Mouse (Mus musculus) neural tube, embryonic 14.5 days (tissue): ENCODE measurements around the gene Rpp40. TPM values are rescaled to one million over a fixed set of nuclear protein-coding genes. Genes with fewer than 3 reads are reported as not detected.

Experiments used
- ATAC-seq: fragments of 200-750 bp; cut with Nextera tagmentation; 2 replicates; pipeline ENCODE4 v1.8.0; 2017; ENCODE audit warnings: low read depth, mild to moderate bottlenecking, moderate TSS enrichment, moderate library complexity
- H3K27ac ChIP-seq: fragments of 300-500 bp; sonication (generic); 2 replicates; pipeline ENCODE4 v1.5.1; 2014; ENCODE audit warnings: low read depth, mild to moderate bottlenecking, control low read depth, low read length, moderate library complexity, mixed read lengths
- H3K27me3 ChIP-seq: fragments of 300-500 bp; sonication (generic); 2 replicates; pipeline ENCODE4 v1.6.1; 2014; ENCODE audit warnings: low read length; ENCODE audit not compliant: control insufficient read depth, insufficient read depth
- H3K36me3 ChIP-seq: fragments of 300-500 bp; sonication (generic); 2 replicates; pipeline ENCODE4 v1.6.1; 2014; ENCODE audit warnings: low read length, mixed read lengths; ENCODE audit not compliant: control insufficient read depth, insufficient read depth
- H3K4me1 ChIP-seq: fragments of 300-500 bp; sonication (generic); 2 replicates; pipeline ENCODE4 v1.6.1; 2014; ENCODE audit warnings: low read length; ENCODE audit not compliant: control insufficient read depth, insufficient read depth
- H3K4me2 ChIP-seq: fragments of 300-500 bp; sonication (generic); 2 replicates; pipeline ENCODE4 v1.6.1; 2014; ENCODE audit warnings: mild to moderate bottlenecking, low read depth, low read length, control low read depth
- H3K4me3 ChIP-seq: fragments of 300-500 bp; sonication (generic); 2 replicates; pipeline ENCODE4 v1.5.1; 2014; ENCODE audit warnings: low read depth, low read length, control low read depth, mixed read lengths
- H3K9ac ChIP-seq: fragments of 300-500 bp; sonication (generic); replicated peaks from 2 replicates; pipeline ENCODE4 v1.6.1; 2014; ENCODE audit warnings: low read depth, mild to moderate bottlenecking, control low read depth, low read length, mixed read lengths
- H3K9me3 ChIP-seq: fragments of 300-500 bp; sonication (generic); 2 replicates; pipeline ENCODE4 v1.6.1; 2016; ENCODE audit warnings: low read length; ENCODE audit not compliant: control insufficient read depth
- WGBS: fragments of 180-500 bp; shearing (Covaris S2); extraction: QIAGEN DNeasy Blood & Tissue Kit; methylation state at CpG from one replicate; pipeline ENCODE4 v1.1.7; 2014; 5-methylcytosine and 5-hydroxymethylcytosine counted together
- polyA plus RNA-seq: library from polyadenylated mRNA; unstranded; fragments of >200 nt; fragmentation: Nextera tagmentation; extraction: Ambion mirVana; gene quantifications from 2 replicates; pipeline ENCODE4 v1.2.1, GENCODE M21; 2014

Gene Rpp40
- polyA plus RNA-seq: 6.7 and 7.6 TPM in 2 replicates

DNA sequence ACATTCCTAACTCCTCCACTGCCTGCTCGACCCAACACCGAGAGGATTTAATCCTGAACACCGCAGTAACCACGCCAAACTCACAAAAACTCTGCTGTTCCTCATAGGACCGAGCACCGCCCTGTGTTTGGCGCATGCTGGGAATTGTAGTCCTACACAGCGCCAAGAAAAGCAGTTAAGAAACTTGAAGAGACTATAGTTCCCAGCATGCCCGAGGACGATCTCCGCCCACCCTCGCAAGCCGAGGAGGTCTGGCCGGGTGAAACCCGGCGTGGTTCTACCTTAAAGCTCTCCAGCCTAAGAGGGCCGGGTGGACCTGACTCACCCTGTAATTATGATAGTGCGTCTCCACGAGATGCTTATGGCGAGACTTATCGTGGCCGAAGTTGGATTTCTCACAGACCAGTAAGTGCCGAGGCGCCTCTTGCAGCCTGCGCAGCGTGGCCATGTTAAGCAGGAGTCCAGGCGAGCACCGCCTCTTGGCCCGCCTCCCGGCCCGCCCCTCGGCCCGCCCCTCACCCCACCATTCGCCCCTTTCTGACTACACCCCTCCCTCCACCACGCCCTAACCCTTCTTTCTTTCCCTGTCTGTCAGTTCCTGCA is at the start of gene Rpp40:
TSS of gene Rpp40 (minus strand) at position 481 of the 603 bp plus-strand sequence.
- peak; percentile 100 for ATAC-seq
- H3K4me3 ChIP-seq: peak within 1 kb of the TSS; percentile 62

DNA sequence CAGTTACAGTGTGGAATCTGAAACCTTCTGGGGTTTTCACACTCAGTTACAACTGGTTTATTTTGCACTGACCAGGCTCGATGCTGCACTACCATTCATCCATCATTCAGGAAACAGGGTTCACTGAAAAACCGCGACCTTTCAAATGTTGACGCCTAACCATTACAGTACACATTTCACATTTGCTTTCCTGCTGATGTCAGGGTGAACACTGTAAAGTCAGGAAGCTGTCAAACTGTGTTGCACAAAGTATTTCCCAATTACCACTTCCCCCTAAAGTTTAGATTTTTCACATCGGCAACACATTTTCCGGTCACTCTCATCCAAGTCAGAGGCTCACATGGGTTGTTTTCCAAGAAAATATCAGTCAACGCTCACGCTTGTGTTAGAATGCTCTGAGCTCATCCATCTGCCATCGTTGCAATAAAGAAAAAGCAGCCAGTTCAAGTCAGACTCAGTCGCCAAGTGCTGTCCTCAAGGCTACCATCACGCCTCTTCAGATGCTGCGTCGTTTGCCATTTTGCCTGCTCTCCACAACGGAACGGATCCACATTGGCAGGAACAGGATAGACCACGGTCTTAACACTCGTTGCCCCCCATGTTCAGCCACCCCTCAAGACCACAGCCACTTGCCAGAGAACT is 43.8 kb upstream of the Rpp40 start:
- Histone ChIP-seq H3K9me3 (no peaks in the 10 kb centered on the region), H3K27ac (no peak overlapping the region), H3K36me3 (no peaks in the 10 kb centered on the region), H3K4me2 (no peak overlapping the region), H3K4me3 (no peak overlapping the region), H3K27me3 (no peaks in the 10 kb centered on the region), H3K4me1 (no peaks in the 10 kb centered on the region), H3K9ac (no peak overlapping the region)
- no peak for ATAC-seq
- WGBS: 85% methylated on average over 17 of the region's 17 CpGs

More for the DNA sequence above, at the start of gene Rpp40:
- no peaks in the 10 kb centered on the region for H3K36me3 ChIP-seq
- H3K27me3 ChIP-seq: no peaks in the 10 kb centered on the region
- H3K9ac ChIP-seq: peak within 1 kb of the TSS; percentile 46
- no peaks in the 10 kb centered on the region for H3K4me1 ChIP-seq
- H3K9me3 ChIP-seq: no peaks in the 10 kb centered on the region
- H3K4me2 ChIP-seq: peak within 1 kb of the TSS; percentile 68
- WGBS: 0% methylated on average over 35 of the region's 35 CpGs
- H3K27ac ChIP-seq: no peak within 1 kb of the TSS

DNA sequence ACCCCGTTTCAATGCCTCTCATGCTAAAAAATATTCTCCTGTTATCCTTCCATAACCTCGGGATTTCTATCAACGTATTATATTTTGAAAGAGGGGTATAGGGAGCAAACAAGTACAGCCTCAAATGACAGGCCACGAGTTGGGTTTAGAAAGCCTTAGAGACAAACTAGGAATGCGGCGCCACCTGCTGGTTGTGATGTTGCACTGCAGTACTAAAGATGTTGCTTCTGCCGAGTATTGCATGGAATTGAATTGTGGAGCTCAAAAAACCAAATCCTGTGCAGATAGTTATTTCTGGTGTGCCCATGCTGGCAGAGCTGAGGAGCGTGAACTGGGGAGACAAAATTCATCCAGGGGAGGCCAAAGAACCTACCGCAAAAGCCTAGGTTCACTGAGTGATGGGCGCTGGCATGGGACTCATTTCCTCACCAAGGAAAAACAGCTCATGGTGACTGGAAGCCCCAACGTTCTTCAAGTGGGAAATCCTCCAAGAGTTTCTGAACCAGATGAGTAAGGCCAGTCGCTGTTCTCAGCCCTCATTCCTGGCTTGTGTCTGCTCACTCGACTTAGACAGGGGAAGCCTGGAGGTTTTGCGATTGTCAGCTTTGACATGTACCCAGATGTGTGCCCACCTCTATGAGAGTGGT is 41.3 kb upstream of the Rpp40 start:
- no peak overlapping the region for H3K9ac ChIP-seq
- no peaks in the 10 kb centered on the region for H3K36me3 ChIP-seq
- no peaks in the 10 kb centered on the region for H3K27me3 ChIP-seq
- H3K4me3 ChIP-seq: no peak overlapping the region
- H3K4me2 ChIP-seq: no peak overlapping the region
- H3K4me1 ChIP-seq: no peaks in the 10 kb centered on the region
- ATAC-seq: peak; percentile 65; the same call in 1 of the 2 replicates
- H3K9me3 ChIP-seq: no peaks in the 10 kb centered on the region
- 25% methylated on average over 14 of the region's 14 CpGs for WGBS
- H3K27ac ChIP-seq: no peak overlapping the region

DNA sequence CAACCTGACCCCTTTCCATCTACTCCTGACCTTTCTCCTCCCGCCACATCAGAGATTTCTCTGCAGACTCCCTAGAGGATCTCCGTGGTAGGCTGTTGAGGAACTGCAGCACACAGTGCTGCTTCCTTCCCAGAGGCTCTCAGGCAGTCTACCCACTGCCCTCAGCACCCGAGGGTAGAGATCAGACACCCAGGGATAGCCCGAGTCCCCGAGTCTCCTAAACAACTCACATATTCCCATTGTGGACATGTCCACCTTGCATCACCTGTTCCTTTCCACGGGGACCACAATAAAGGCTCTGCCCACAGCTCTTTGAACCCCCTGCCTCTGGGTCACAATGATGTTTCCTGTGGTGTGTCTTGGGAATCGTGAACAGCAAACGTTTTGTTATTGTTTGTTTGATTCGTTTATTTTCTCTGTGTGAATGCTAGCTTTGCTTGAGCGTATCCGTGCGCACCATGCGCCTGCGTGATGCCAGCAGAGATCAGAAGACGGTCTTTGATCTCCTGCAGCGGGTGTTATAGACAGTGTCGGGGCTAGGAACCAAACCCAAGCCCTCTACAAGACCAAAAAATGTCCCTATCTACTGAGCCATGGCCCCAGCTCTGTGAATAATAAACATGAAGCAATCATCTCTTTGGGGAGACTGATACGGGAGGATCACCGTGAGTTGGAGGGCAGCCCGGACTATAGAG is 40.6 kb upstream of the Rpp40 start:
- no peaks in the 10 kb centered on the region for H3K9me3 ChIP-seq
- no peaks in the 10 kb centered on the region for H3K36me3 ChIP-seq
- ATAC-seq: peak; percentile 31; the same call in 1 of the 2 replicates
- 73% methylated on average over 20 of the region's 20 CpGs for WGBS
- no peak overlapping the region for H3K4me2 ChIP-seq
- no peak overlapping the region for H3K4me3 ChIP-seq
- no peak overlapping the region for H3K27ac ChIP-seq
- H3K9ac ChIP-seq: no peak overlapping the region
- no peaks in the 10 kb centered on the region for H3K4me1 ChIP-seq
- no peaks in the 10 kb centered on the region for H3K27me3 ChIP-seq

DNA sequence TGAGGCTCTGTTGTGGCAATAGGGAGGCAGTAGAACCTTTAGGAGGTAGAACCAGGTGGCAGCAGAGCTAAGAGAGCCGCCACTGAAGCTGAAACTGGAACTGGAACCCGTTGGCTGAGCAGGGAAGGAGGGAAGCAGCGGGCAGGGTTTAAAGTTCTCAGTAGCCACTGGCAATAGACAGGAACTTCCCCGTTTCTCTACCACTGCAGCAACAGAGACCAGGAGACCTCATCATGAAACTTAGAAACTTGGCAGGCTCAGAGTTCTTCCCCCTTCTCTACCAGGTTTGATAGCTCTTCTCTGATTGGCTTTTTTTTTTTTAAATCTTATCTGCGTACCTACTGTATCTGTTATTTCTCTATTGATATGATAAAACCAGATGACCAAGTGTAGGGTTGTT is 34.8 kb upstream of the Rpp40 start:
- no peak for ATAC-seq
- Histone ChIP-seq H3K9me3 (no peaks in the 10 kb centered on the region), H3K27ac (no peak overlapping the region), H3K9ac (no peak overlapping the region), H3K36me3 (no peaks in the 10 kb centered on the region), H3K4me3 (no peak overlapping the region), H3K4me1 (no peaks in the 10 kb centered on the region), H3K27me3 (no peaks in the 10 kb centered on the region), H3K4me2 (no peak overlapping the region)
- WGBS: 94% methylated on average over 5 of the region's 5 CpGs

DNA sequence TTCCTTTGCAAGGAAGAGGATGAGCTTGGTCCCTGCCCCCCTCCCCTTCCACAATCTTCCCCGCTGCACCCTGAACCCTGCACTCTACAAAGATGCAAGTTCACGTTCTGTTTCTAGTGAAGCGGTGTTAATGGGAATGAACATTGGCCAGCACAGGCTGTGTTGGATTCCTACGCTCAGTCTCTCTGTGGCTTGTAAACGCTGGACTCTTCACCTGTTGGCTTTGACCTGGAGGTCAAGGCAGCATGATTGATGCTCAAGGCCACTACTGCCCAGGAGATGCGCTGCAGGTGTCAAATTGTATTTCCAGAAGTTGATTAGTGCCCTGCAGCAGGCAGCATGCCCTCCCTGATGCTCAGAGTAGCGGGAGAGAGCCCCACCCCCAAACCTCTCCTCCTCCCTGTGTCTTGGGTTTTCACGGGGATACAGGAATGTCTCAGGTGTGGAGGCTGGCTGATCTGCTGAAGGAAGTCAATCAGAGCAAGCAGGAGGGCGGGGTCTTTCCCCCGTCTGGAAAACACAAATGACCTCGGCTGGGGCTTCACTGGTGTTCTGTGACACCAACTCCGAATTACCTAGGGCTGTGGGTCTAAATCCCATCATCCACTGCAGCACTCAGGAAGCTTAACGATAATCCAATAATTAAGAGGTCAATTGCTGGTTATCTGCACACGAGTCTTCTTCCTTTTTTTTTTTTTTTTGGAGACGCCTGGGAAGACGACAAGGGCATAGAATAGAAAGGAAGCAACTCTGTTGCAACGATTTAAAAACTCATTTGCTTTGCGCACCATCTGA is 33.9 kb upstream of the Rpp40 start:
- H3K27ac ChIP-seq: no peak overlapping the region
- H3K36me3 ChIP-seq: no peaks in the 10 kb centered on the region
- no peak overlapping the region for H3K4me3 ChIP-seq
- no peak for ATAC-seq
- no peaks in the 10 kb centered on the region for H3K9me3 ChIP-seq
- 76% methylated on average over 18 of the region's 18 CpGs for WGBS
- no peak overlapping the region for H3K4me2 ChIP-seq
- no peaks in the 10 kb centered on the region for H3K4me1 ChIP-seq
- H3K27me3 ChIP-seq: no peaks in the 10 kb centered on the region
- H3K9ac ChIP-seq: no peak overlapping the region

DNA sequence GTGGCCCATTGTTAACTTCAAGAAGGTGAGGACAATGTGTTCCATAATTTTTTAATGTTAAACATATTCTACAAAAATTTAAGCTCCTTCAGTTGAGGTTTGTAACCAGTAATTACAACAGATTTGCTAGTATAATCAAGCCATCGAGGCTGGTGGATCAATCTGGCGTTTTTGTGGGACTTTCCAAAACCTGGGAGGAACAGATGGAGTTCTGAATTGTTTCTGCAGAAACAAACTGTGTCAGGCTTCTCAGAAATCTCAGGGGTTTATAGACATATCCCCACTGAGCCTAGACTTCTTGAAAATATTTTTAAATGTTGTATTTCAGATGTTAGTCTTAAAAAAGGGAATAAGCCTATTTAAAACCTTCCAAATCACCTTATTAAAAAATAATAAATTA is 31.8 kb upstream of the Rpp40 start:
- H3K9me3 ChIP-seq: no peaks in the 10 kb centered on the region
- WGBS: 88% methylated on average over 2 of the region's 2 CpGs
- H3K36me3 ChIP-seq: no peaks in the 10 kb centered on the region

DNA sequence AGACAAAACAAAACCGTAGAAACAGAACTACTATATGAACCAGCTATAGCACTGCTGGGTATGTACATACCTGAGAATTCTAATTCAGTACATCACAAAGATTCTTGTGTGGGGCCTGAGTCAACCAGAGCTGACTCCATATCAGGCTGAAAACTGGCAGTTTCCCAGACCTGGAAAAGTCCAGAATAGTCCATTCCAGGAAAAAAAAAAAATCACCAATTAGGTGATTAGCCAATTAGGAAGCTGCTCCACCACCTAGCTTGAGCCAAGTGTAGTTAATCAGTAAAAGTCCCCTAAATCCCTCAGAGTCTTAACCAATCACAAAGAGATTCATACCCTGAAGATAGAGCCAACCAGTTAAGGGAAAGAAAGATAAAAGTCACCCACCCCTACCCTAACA is 5.3 kb upstream of the Rpp40 start:
- Histone ChIP-seq H3K4me3 (no peak overlapping the region), H3K9me3 (no peaks in the 10 kb centered on the region), H3K27ac (no peak overlapping the region), H3K27me3 (no peaks in the 10 kb centered on the region), H3K4me1 (no peaks in the 10 kb centered on the region), H3K36me3 (no peaks in the 10 kb centered on the region), H3K9ac (no peak overlapping the region), H3K4me2 (no peak overlapping the region)
- WGBS: 97% methylated on average over 1 of the region's 1 CpGs
- no peak for ATAC-seq

More for the DNA sequence above, 31.8 kb upstream of the Rpp40 start:
- Histone ChIP-seq H3K9ac (no peak overlapping the region), H3K4me3 (no peak overlapping the region), H3K27me3 (no peaks in the 10 kb centered on the region), H3K4me2 (no peak overlapping the region), H3K4me1 (no peaks in the 10 kb centered on the region), H3K27ac (no peak overlapping the region)
- ATAC-seq: no peak
